Mouse (Mus musculus): ENCODE measurements around the gene Psma6.

DNA sequence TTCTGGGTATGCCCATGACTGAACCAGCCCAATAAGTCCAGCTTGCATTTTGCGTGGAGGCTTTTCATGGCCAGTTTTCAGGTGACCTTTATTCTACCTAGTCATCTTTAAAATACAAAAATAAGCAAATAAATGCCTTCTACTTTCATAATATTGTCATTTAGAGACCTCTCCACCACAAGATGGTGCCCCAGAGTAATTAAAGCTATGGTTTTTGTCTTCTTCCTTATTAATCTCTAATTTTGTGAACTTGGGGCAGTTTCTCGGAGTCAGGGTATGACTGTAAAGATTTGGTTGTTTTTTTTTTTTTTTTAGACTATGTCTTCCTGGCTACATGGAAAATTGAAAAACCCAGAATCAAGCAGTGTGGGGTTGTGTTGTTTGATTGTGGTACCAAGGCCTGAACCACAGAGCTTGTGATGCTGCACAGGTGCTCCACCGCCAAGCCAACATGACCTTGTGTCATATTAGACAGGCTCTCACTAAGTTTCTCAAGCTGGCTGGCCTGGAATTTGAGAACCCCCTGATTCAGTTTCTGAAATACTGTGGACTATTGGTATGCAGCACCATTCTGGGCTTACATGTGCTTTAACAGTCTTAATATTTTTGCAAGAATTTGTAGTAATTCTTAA lies 11.5 kb upstream of the Psma6 start:
- no peak for TF ChIP-seq POLR2A (IDR thresholded peaks at IDR 0.05; ENCODE audit: borderline replicate concordance, insufficient read depth, low read length)
- no peak for TF ChIP-seq CTCF (IDR thresholded peaks at IDR 0.05; ENCODE audit: borderline replicate concordance, insufficient read depth, low read depth, low read length)
